Comparison of ENCODE assay signal across 8 mouse cellular contexts in genomic region chr4:57955544-57955958, GRCm38 (mm10). TPM values are rescaled to one million over a fixed set of nuclear protein-coding genes. Genes with fewer than 3 reads are reported as not detected.
DNase-seq lines count a peak whose midpoint lies in the region; ATAC-seq and TF ChIP-seq lines count a peak whose summit lies in the region.

No protein-coding gene starts in this region.

- 0 out of 2 replicates have a peak, but pooled peaks cover 9% of the 10 kb centered on the region for H3K27me3 ChIP-seq in E14TG2a.4 (ENCODE audit: insufficient read depth, low read length)
- no peaks in the 10 kb centered on the region for H3K27me3 ChIP-seq in forebrain, embryonic 11.5 days (ENCODE audit: control insufficient read depth, insufficient read depth, low read length)
- no peaks in the 10 kb centered on the region for H3K27me3 ChIP-seq in heart, embryonic 16.5 days (ENCODE audit: control insufficient read depth, insufficient read depth, low read length)

- DNase-seq in brain, adult 2 months (ENCODE audit: low read depth, low spot score): peak; percentile 76
- DNase-seq in forebrain, embryonic 11.5 days (ENCODE audit: low spot score): peak; percentile 84
- peak; percentile 80 to 89 for DNase-seq in kidney, postnatal 25 days
- DNase-seq in lung, adult 18-20 months: peak; percentile 82 to 86
- DNase-seq in ovary, postnatal 10 days (ENCODE audit: low spot score): peak; percentile 36
- peak; percentile 57 to 72 for DNase-seq in thymus, postnatal 36 days

- WGBS in forebrain, embryonic 11.5 days: under 1% methylated on average over 25 of the region's 25 CpGs
- under 1% methylated on average over 25 of the region's 25 CpGs for WGBS in heart, embryonic 16.5 days

- no peak for TF ChIP-seq CTCF in E14TG2a.4 (conservative IDR thresholded peaks at IDR 0.05; ENCODE audit: low read length)

- peaks cover 68% of the 10 kb centered on the region for H3K4me1 ChIP-seq in E14TG2a.4 (replicated peaks; ENCODE audit: low read depth, low read length)
- H3K4me1 ChIP-seq in forebrain, embryonic 11.5 days (replicated peaks; ENCODE audit: control insufficient read depth, insufficient read depth, low read length): peaks cover 3% of the 10 kb centered on the region; the same call in 1 of the 2 replicates
- peaks cover 20% of the 10 kb centered on the region for H3K4me1 ChIP-seq in heart, embryonic 16.5 days (ENCODE audit: control insufficient read depth, insufficient read depth, low read length)

- H3K27ac ChIP-seq in forebrain, embryonic 11.5 days (ENCODE audit: low read depth, low read length): peak overlapping the region; percentile 82
- H3K27ac ChIP-seq in heart, embryonic 16.5 days (ENCODE audit: low read length): peak overlapping the region; percentile 90

- H3K9me3 ChIP-seq in E14TG2a.4 (ENCODE audit: low read length): no peaks in the 10 kb centered on the region
- H3K9me3 ChIP-seq in forebrain, embryonic 11.5 days (ENCODE audit: control insufficient read depth, low read length): peaks cover 3% of the 10 kb centered on the region; the same call in 1 of the 2 replicates
- peaks cover 6% of the 10 kb centered on the region for H3K9me3 ChIP-seq in heart, embryonic 16.5 days (replicated peaks; ENCODE audit: control insufficient read depth, low read length)

- peak overlapping the region; percentile 88 for H3K9ac ChIP-seq in forebrain, embryonic 11.5 days (ENCODE audit: low read length)
- peak overlapping the region; percentile 90 for H3K9ac ChIP-seq in heart, embryonic 16.5 days (ENCODE audit: low read length)

- H3K36me3 ChIP-seq in E14TG2a.4 (ENCODE audit: insufficient read depth, low read length): peaks cover 33% of the 10 kb centered on the region
- H3K36me3 ChIP-seq in forebrain, embryonic 11.5 days (ENCODE audit: control insufficient read depth, insufficient read depth, low read length): peaks cover 9% of the 10 kb centered on the region
- peaks cover 14% of the 10 kb centered on the region for H3K36me3 ChIP-seq in heart, embryonic 16.5 days (ENCODE audit: control insufficient read depth, insufficient read depth)

- peak overlapping the region; percentile 96 for H3K4me3 ChIP-seq in E14TG2a.4 (replicated peaks; ENCODE audit: low read length)
- peak overlapping the region; percentile 79 for H3K4me3 ChIP-seq in forebrain, embryonic 11.5 days (ENCODE audit: low read depth, low read length)
- peak overlapping the region; percentile 89 for H3K4me3 ChIP-seq in heart, embryonic 16.5 days (ENCODE audit: low read length)

- H3K4me2 ChIP-seq in forebrain, embryonic 11.5 days (ENCODE audit: low read depth, low read length, severe bottlenecking): peak overlapping the region; percentile 66
- H3K4me2 ChIP-seq in heart, embryonic 16.5 days (ENCODE audit: low read depth, low read length): peak overlapping the region; percentile 81

- peak; percentile 43 for ATAC-seq in forebrain, embryonic 11.5 days (replicated peaks; ENCODE audit: low FRiP score)
- peak; percentile 10 for ATAC-seq in heart, embryonic 16.5 days (replicated peaks; ENCODE audit: extremely low read depth, insufficient read depth, low FRiP score)

RNA-seq across cellular contexts. Expression of gene Txn1, which starts 0.7 kb away (rescaled TPM):
- polyA plus RNA-seq in forebrain, embryonic 11.5 days (2014; fragmentation: Nextera tagmentation; extraction: Ambion mirVana): 392 and 414 TPM in 2 replicates
- 280 and 304 TPM in 2 replicates for polyA plus RNA-seq in heart, embryonic 16.5 days (2015; fragmentation: Nextera tagmentation; extraction: Ambion mirVana)

RNA-seq across cellular contexts. Expression of gene D630039A03Rik, which starts 39.5 kb away (rescaled TPM):
- polyA plus RNA-seq in forebrain, embryonic 11.5 days (2014; fragmentation: Nextera tagmentation; extraction: Ambion mirVana): not detected in 2 replicates
- polyA plus RNA-seq in heart, embryonic 16.5 days (2015; fragmentation: Nextera tagmentation; extraction: Ambion mirVana): 0.09 and 0.49 TPM in 2 replicates

RNA-seq across cellular contexts. Expression of gene Txndc8, which starts 53.4 kb away (rescaled TPM):
- polyA plus RNA-seq in forebrain, embryonic 11.5 days (2014; fragmentation: Nextera tagmentation; extraction: Ambion mirVana): not detected in 2 replicates
- polyA plus RNA-seq in heart, embryonic 16.5 days (2015; fragmentation: Nextera tagmentation; extraction: Ambion mirVana): not detected in 2 replicates

Comparison
In these comparisons a context has a peak if more than half of its experiments do, and no peak if none do; other contexts are left out.
1. Peak in every context shown above with its lines: DNase-seq, ATAC-seq, H3K4me3 ChIP-seq and H3K27ac ChIP-seq.